Mouse (Mus musculus): Measurements from ENCODE around the gene Nle1. TPM values are rescaled to one million over a fixed set of nuclear protein-coding genes. Genes with fewer than 3 reads are reported as not detected.
"Not testable (repeated sequence)": the region's sequence is repeated elsewhere in the genome, so short reads cannot be mapped to it uniquely, and the experiment has no call there.

Nle1 gene
- total RNA-seq, 2 experiments from 2014 or later: 46.0 to 48.8 TPM

- no peak overlapping the region for H3K4me3 ChIP-seq
- no peak for TF ChIP-seq CTCF (conservative IDR thresholded peaks at IDR 0.05)
- no peak overlapping the region for H3K27ac ChIP-seq
- no peak for DNase-seq (ENCODE audit: low spot score in 2 of 2)
These were observed 21.4 kb upstream of the Nle1 start for GRCm38 (mm10) chr11:82929633-82929950.

GRCm38 (mm10) chr11:82928897-82929632 is 20.9 kb upstream of the Nle1 start:
- no peak overlapping the region for H3K4me3 ChIP-seq
- TF ChIP-seq CTCF (conservative IDR thresholded peaks at IDR 0.05): no peak
- H3K27ac ChIP-seq: no peak overlapping the region
- no peak for DNase-seq (ENCODE audit: low spot score in 2 of 2)

DNA sequence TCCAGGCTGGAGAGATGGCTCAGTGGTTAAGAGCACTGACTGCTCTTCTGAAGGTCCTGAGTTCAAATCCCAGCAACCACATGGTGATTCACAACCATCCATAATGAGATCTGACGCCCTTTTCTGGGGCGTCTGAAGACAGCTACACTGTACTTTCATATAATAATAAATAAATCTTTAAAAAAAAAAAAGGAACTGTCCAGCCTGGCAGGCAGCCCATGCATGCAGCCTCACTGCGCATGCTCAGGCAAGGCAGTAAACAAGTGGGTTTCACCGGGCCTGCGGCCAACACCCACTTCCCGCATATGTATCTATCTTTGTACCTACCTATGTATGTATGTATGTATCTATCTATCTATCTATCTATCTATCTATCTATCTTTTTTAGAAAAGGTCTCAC is 15.7 kb upstream of the Nle1 start:
- not testable (repeated sequence) for H3K4me3 ChIP-seq; H3K27ac ChIP-seq; DNase-seq (ENCODE audit: low spot score in 2 of 2)

GRCm38 (mm10) chr11:82921691-82922090 is 13.5 kb upstream of the Nle1 start:
- Histone ChIP-seq H3K27ac (no peak overlapping the region), H3K4me3 (no peak overlapping the region)
- no peak for TF ChIP-seq CTCF (conservative IDR thresholded peaks at IDR 0.05)
- DNase-seq (ENCODE audit: low spot score in 2 of 2): no peak

GRCm38 (mm10) chr11:82920768-82921167 is 12.6 kb upstream of the Nle1 start:
- no peak for DNase-seq (ENCODE audit: low spot score in 2 of 2)
- Histone ChIP-seq H3K4me3 (no peak overlapping the region), H3K27ac (no peak overlapping the region)
- no peak for TF ChIP-seq CTCF (conservative IDR thresholded peaks at IDR 0.05)

DNA sequence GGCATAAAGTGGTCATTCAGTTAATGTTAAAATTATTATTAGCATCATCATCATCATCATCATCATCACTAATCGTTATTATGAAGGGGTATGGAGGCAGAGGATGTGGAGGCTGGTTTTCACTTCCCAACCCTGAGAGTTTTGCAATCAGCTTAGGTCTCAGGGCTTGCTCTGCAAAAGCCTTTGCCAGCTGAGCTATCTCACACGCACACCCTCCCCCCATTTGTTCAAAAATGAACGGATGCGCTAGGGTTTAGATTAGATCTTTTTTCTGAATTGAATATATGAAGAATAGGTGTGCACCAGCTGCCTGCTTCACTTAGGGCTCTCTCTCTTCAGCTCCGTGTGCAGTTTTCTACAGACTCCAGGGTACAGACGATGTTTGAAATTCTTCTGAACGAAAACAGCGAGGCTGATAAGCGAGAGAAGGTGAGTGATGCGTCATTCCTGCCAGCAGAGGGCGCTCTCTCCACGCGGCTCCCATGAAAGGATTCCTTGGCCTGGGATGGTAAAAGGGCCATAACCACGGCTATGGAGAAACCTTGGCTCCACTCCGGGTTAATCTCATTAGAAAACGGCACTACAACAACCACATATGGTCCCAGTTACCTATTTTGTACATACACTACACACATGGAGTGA is 6.6 kb upstream of the Nle1 start:
- H3K4me3 ChIP-seq: peak overlapping the region; percentile 37; the same call in 1 of the 2 replicates
- no peak overlapping the region for H3K27ac ChIP-seq
- peak; percentile 94 for TF ChIP-seq CTCF (conservative IDR thresholded peaks at IDR 0.05)
- DNase-seq (ENCODE audit: low spot score in 2 of 2): peak; percentile 34 to 78

GRCm38 (mm10) chr11:82910679-82911389 is 2.6 kb upstream of the Nle1 start:
- no peak overlapping the region for H3K4me3 ChIP-seq
- no peak for TF ChIP-seq CTCF (conservative IDR thresholded peaks at IDR 0.05)
- DNase-seq (ENCODE audit: low spot score in 2 of 2): no peak
- H3K27ac ChIP-seq: no peak overlapping the region

GRCm38 (mm10) chr11:82910250-82910649 is 2.0 kb upstream of the Nle1 start, which contains the start of gene Unc45b:
TSS of gene Unc45b (plus strand) at chr11:82910550.
- Histone ChIP-seq H3K4me3 (no peak within 1 kb of the TSS), H3K27ac (no peak within 1 kb of the TSS)
- DNase-seq (ENCODE audit: low spot score in 2 of 2): no peak
- TF ChIP-seq CTCF (conservative IDR thresholded peaks at IDR 0.05): no peak

- no peak for DNase-seq (ENCODE audit: low spot score in 2 of 2)
- Histone ChIP-seq H3K4me3 (peak overlapping the region; percentile 96), H3K27ac (no peak overlapping the region)
- TF ChIP-seq CTCF (conservative IDR thresholded peaks at IDR 0.05): no peak
These were observed 388 bp upstream of the Nle1 start for GRCm38 (mm10) chr11:82908608-82908989.

- TF ChIP-seq CTCF (conservative IDR thresholded peaks at IDR 0.05): no peak
- DNase-seq (ENCODE audit: low spot score in 2 of 2): no peak
- no peak overlapping the region for H3K27ac ChIP-seq
These were observed 2.4 kb downstream of the Nle1 start for GRCm38 (mm10) chr11:82905816-82906215.

DNA sequence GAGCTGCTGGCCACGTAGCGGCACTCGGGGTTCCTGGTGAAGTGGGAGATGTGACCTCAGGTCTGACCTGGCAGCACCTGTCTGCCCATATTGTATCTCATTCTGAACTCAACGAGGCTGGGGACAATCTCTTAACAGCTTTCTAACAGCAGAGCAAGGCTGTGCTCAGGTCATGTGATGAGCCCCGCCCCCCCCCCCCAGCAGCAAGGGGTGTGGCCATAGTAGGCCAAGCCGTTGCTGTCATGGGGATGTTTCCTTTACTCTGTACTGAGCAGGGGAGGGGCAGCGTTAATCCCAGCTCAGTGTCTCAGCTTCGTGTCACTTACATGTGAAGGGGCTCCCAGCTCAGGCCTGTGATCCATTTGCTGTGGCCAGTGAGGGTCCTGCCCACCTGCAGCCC is 3.3 kb downstream of the Nle1 start:
- no peak overlapping the region for H3K4me3 ChIP-seq
- H3K27ac ChIP-seq: no peak overlapping the region
- TF ChIP-seq CTCF (conservative IDR thresholded peaks at IDR 0.05): no peak
- no peak for DNase-seq (ENCODE audit: low spot score in 2 of 2)

More at GRCm38 (mm10) chr11:82905816-82906215, 2.4 kb downstream of the Nle1 start:
- no peak overlapping the region for H3K4me3 ChIP-seq

GRCm38 (mm10) chr11:82901606-82902310 is 6.5 kb downstream of the Nle1 start:
- Histone ChIP-seq H3K4me3 (no peak overlapping the region), H3K27ac (no peak overlapping the region)
- TF ChIP-seq CTCF (conservative IDR thresholded peaks at IDR 0.05): no peak
- no peak for DNase-seq (ENCODE audit: low spot score in 2 of 2)

GRCm38 (mm10) chr11:82899720-82900119 is 8.5 kb downstream of the Nle1 start:
- Histone ChIP-seq H3K27ac (no peak overlapping the region), H3K4me3 (no peak overlapping the region)
- no peak for TF ChIP-seq CTCF (conservative IDR thresholded peaks at IDR 0.05)
- DNase-seq (ENCODE audit: low spot score in 2 of 2): no peak

Measured in layer of hippocampus, adult 2 months (tissue).